Mouse (Mus musculus): ENCODE measurements around the gene B3gnt7. TPM values are rescaled to one million over a fixed set of nuclear protein-coding genes. Genes with fewer than 3 reads are reported as not detected.
"Not testable (repeated sequence)": the region's sequence is repeated elsewhere in the genome, so short reads cannot be mapped to it uniquely, and the experiment has no call there.

B3gnt7 gene
- polyA plus RNA-seq, 1 experiment, result 5.8 TPM

DNA sequence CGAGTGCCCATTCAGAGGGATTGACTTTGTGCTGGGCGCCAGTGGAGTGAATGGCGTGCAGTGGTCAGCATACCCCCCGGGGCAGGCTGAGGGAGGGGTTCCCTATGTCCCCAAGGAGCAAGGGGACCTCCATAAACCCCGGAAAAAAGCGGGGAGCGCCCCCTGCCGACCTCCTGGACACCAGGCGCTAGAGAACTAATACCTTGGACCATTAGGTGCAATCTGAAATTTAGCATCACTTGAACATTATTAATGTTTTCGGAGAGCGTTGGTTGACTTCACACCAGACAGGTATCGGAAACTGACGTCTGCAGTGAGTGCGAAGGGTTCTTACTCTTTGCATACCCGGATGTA, 11.1 kb downstream of the B3gnt7 start:
- peak; percentile 36 for TF ChIP-seq CTCF (IDR thresholded peaks at IDR 0.05; ENCODE audit: borderline replicate concordance, extremely low read depth, insufficient read depth, insufficient read length)
- TF ChIP-seq POLR2A (IDR thresholded peaks at IDR 0.05; ENCODE audit: borderline replicate concordance, extremely low read depth, insufficient read depth, insufficient read length, poor library complexity, severe bottlenecking), result no peak
- no peak for DNase-seq (ENCODE audit: low read depth)

- no peak for TF ChIP-seq POLR2A (IDR thresholded peaks at IDR 0.05; ENCODE audit: borderline replicate concordance, extremely low read depth, insufficient read depth, insufficient read length, poor library complexity, severe bottlenecking)
- TF ChIP-seq CTCF (IDR thresholded peaks at IDR 0.05; ENCODE audit: borderline replicate concordance, extremely low read depth, insufficient read depth, insufficient read length), result no peak
- no peak for DNase-seq (ENCODE audit: low read depth)
Measured at GRCm38 (mm10) chr1:86320822-86321413, 18.3 kb downstream of the B3gnt7 start.

GRCm38 (mm10) chr1:86336330-86336729, 33.7 kb downstream of the B3gnt7 start:
- no peak for DNase-seq (ENCODE audit: low read depth)
- TF ChIP-seq CTCF (IDR thresholded peaks at IDR 0.05; ENCODE audit: borderline replicate concordance, extremely low read depth, insufficient read depth, insufficient read length) (no peak), POLR2A (IDR thresholded peaks at IDR 0.05; ENCODE audit: borderline replicate concordance, extremely low read depth, insufficient read depth, insufficient read length, poor library complexity, severe bottlenecking) (no peak)

DNA sequence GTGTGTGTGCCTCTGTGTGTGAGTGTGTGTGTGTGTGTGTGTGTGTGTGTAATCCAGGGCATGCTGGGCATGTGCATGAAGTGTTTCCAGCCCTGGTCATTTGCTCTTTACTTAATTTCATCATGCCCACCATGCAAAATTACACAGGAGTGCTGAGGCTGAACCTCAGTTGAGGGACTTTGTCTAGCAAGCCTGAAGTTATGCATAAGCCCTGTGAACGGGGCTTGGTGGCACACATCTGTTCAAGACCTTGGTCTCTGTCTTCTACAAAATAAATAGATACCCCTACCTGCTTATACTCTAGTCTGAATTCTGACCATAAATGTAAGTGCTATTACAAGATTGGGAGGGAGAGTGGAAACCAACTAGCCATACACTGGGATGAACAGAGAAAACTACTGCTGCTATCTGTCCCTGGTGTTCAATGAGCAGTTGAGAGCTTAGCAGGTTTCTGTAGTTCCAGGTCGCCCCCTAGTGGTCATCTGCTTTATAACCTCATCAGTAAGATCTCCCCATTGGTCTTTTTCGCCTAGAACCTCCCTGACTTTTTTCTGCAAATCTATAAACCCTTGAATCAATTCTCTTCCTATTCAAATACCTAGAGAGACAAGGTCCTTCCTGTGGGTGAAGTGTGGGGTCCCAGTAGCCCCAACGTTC, 36.7 kb downstream of the B3gnt7 start:
- peak; percentile 92 for DNase-seq (ENCODE audit: low read depth)
- TF ChIP-seq POLR2A (IDR thresholded peaks at IDR 0.05; ENCODE audit: borderline replicate concordance, extremely low read depth, insufficient read depth, insufficient read length, poor library complexity, severe bottlenecking) (no peak), CTCF (IDR thresholded peaks at IDR 0.05; ENCODE audit: borderline replicate concordance, extremely low read depth, insufficient read depth, insufficient read length) (peak; percentile 93)

- not testable (repeated sequence) for DNase-seq (ENCODE audit: low read depth)
Measured at GRCm38 (mm10) chr1:86341096-86341495, 38.5 kb downstream of the B3gnt7 start.

DNA sequence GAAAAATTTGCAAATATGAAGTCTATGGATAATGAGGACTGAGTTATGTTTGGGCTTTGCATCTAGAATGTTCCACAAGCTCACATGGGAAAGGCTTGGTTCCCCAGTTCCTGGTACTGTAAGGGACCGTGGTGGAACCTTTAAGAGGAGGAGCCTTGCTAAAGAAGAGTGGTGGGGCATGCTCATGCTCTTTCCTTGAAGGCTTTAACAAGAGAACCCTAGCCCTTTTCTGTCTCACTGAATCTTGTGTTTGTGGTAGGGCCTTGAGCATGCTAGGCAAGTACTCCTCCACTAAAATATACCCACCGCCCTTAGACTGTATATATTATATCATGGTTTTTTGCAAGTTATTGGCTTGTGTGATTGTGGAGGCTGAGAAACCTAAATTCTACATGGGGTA, 39.7 kb downstream of the B3gnt7 start:
- DNase-seq (ENCODE audit: low read depth), result no peak
- no peak for TF ChIP-seq CTCF (IDR thresholded peaks at IDR 0.05; ENCODE audit: borderline replicate concordance, extremely low read depth, insufficient read depth, insufficient read length)
- TF ChIP-seq POLR2A (IDR thresholded peaks at IDR 0.05; ENCODE audit: borderline replicate concordance, extremely low read depth, insufficient read depth, insufficient read length, poor library complexity, severe bottlenecking), result no peak

DNA sequence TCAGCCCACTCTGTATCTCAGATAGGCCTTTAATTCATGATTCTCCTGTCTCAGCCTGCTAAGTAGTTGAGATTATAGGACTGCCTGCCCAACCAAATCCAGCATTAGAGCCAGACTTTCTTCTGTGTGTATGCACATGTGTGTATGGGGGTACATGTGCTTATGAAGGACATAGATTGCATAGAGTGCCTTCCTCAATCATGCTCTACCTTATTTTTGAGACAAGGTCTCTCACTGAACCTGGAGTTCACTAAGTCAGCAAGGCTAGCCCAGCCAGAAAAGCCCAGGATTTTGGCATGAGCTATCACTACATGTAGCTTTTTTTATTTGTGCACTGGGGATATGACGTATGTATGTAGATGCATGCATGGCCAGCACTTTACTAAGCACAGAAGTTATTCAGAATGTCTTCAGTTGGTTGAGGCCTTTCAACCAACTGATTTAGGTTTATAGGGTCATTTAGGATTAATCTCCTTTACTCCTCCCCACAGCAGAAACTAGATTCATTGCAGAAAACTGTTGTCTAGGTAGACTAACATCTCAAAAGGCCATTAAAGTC, 40.5 kb downstream of the B3gnt7 start:
- TF ChIP-seq POLR2A (IDR thresholded peaks at IDR 0.05; ENCODE audit: borderline replicate concordance, extremely low read depth, insufficient read depth, insufficient read length, poor library complexity, severe bottlenecking) (no peak), CTCF (IDR thresholded peaks at IDR 0.05; ENCODE audit: borderline replicate concordance, extremely low read depth, insufficient read depth, insufficient read length) (no peak)
- DNase-seq (ENCODE audit: low read depth), result no peak

- TF ChIP-seq CTCF (IDR thresholded peaks at IDR 0.05; ENCODE audit: borderline replicate concordance, extremely low read depth, insufficient read depth, insufficient read length) (no peak), POLR2A (IDR thresholded peaks at IDR 0.05; ENCODE audit: borderline replicate concordance, extremely low read depth, insufficient read depth, insufficient read length, poor library complexity, severe bottlenecking) (no peak)
- DNase-seq (ENCODE audit: low read depth), result no peak
Measured at GRCm38 (mm10) chr1:86343969-86344861, 41.6 kb downstream of the B3gnt7 start.

DNA sequence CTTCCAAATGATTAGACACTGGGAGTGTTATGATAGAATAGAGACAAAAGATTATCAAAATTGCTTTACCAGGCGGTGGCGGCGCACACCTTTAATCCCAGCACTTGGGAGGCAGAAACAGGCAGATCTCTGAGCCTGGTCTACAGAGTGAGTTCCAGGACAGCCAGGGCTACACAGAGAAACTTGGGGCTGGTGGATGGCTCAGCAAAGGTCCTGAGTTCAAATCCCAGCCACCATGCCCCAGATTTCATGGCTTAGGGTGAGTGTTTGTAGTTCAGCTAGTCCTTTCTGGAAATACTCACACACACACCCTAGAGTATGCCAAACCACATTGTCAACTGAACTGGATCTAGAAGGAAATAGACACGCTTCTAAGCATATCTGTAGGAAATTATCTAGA, 42.4 kb downstream of the B3gnt7 start:
- no peak for DNase-seq (ENCODE audit: low read depth)
- TF ChIP-seq CTCF (IDR thresholded peaks at IDR 0.05; ENCODE audit: borderline replicate concordance, extremely low read depth, insufficient read depth, insufficient read length) (no peak), POLR2A (IDR thresholded peaks at IDR 0.05; ENCODE audit: borderline replicate concordance, extremely low read depth, insufficient read depth, insufficient read length, poor library complexity, severe bottlenecking) (no peak)

- TF ChIP-seq CTCF (IDR thresholded peaks at IDR 0.05; ENCODE audit: borderline replicate concordance, extremely low read depth, insufficient read depth, insufficient read length) (no peak), POLR2A (IDR thresholded peaks at IDR 0.05; ENCODE audit: borderline replicate concordance, extremely low read depth, insufficient read depth, insufficient read length, poor library complexity, severe bottlenecking) (no peak)
Measured at GRCm38 (mm10) chr1:86345956-86346355, 43.3 kb downstream of the B3gnt7 start.

GRCm38 (mm10) chr1:86346851-86347715, 44.5 kb downstream of the B3gnt7 start:
- DNase-seq (ENCODE audit: low read depth), result no peak
- TF ChIP-seq POLR2A (IDR thresholded peaks at IDR 0.05; ENCODE audit: borderline replicate concordance, extremely low read depth, insufficient read depth, insufficient read length, poor library complexity, severe bottlenecking) (no peak), CTCF (IDR thresholded peaks at IDR 0.05; ENCODE audit: borderline replicate concordance, extremely low read depth, insufficient read depth, insufficient read length) (no peak)

More at GRCm38 (mm10) chr1:86345956-86346355, 43.3 kb downstream of the B3gnt7 start:
- DNase-seq (ENCODE audit: low read depth), result no peak

Data from brain, embryonic 14.5 days (tissue).